Mouse (Mus musculus) kidney, embryonic 14.5 days (tissue): ENCODE results near the gene Thap11. TPM values are rescaled to one million over a fixed set of nuclear protein-coding genes. Genes with fewer than 3 reads are reported as not detected.

ENCODE experiments used
- ATAC-seq: fragments of 200-750 bp; cut with Nextera tagmentation; 2 replicates; pipeline ENCODE4 v1.8.0; 2017; ENCODE audit warnings: moderate number of reproducible peaks, mild to moderate bottlenecking, moderate TSS enrichment, moderate library complexity; ENCODE audit not compliant: low FRiP score, low TSS enrichment
- H3K27ac ChIP-seq: fragments of 300-500 bp; sonication (generic); 2 replicates; pipeline ENCODE4 v1.5.1; 2014; ENCODE audit warnings: low read depth, mild to moderate bottlenecking, low read length, moderate library complexity, mixed read lengths
- H3K27me3 ChIP-seq: fragments of 300-500 bp; sonication (generic); 2 replicates; pipeline ENCODE4 v1.6.1; 2014; ENCODE audit warnings: mild to moderate bottlenecking, low read length; ENCODE audit not compliant: control insufficient read depth, insufficient read depth
- H3K36me3 ChIP-seq: fragments of 300-500 bp; sonication (generic); 2 replicates; pipeline ENCODE4 v1.6.1; 2014; ENCODE audit warnings: low read length, mixed read lengths; ENCODE audit not compliant: control insufficient read depth, insufficient read depth
- H3K4me1 ChIP-seq: fragments of 300-500 bp; sonication (generic); 2 replicates; pipeline ENCODE4 v1.6.1; 2014; ENCODE audit warnings: low read length, mixed read lengths; ENCODE audit not compliant: control insufficient read depth, insufficient read depth
- H3K4me2 ChIP-seq: fragments of 300-500 bp; sonication (generic); replicated peaks from 2 replicates; pipeline ENCODE4 v1.6.1; 2014; ENCODE audit warnings: low read depth, mild to moderate bottlenecking, low read length
- H3K4me3 ChIP-seq: fragments of 300-500 bp; sonication (generic); 2 replicates; pipeline ENCODE4 v1.5.1; 2014; ENCODE audit warnings: mild to moderate bottlenecking, low read length
- H3K9ac ChIP-seq: fragments of 300-500 bp; sonication (generic); 2 replicates; pipeline ENCODE4 v1.6.1; 2014; ENCODE audit warnings: low read depth, mild to moderate bottlenecking, low read length, moderate library complexity
- H3K9me3 ChIP-seq: fragments of 300-500 bp; sonication (generic); 2 replicates; pipeline ENCODE4 v1.6.1; 2016; ENCODE audit warnings: low read length; ENCODE audit not compliant: control insufficient read depth
- WGBS: fragments of 180-500 bp; shearing (Covaris S2); extraction: QIAGEN DNeasy Blood & Tissue Kit; methylation state at CpG from one replicate; pipeline ENCODE4 v1.1.7; 2014; 5-methylcytosine and 5-hydroxymethylcytosine counted together
- polyA plus RNA-seq: library from polyadenylated mRNA; unstranded; fragments of >200 nt; fragmentation: Nextera tagmentation; extraction: Ambion mirVana; gene quantifications from 2 replicates; pipeline ENCODE4 v1.2.1, GENCODE M21; 2014

The Thap11 gene
- polyA plus RNA-seq, 1 experiment from 2014 or later: 65.0 TPM

DNA sequence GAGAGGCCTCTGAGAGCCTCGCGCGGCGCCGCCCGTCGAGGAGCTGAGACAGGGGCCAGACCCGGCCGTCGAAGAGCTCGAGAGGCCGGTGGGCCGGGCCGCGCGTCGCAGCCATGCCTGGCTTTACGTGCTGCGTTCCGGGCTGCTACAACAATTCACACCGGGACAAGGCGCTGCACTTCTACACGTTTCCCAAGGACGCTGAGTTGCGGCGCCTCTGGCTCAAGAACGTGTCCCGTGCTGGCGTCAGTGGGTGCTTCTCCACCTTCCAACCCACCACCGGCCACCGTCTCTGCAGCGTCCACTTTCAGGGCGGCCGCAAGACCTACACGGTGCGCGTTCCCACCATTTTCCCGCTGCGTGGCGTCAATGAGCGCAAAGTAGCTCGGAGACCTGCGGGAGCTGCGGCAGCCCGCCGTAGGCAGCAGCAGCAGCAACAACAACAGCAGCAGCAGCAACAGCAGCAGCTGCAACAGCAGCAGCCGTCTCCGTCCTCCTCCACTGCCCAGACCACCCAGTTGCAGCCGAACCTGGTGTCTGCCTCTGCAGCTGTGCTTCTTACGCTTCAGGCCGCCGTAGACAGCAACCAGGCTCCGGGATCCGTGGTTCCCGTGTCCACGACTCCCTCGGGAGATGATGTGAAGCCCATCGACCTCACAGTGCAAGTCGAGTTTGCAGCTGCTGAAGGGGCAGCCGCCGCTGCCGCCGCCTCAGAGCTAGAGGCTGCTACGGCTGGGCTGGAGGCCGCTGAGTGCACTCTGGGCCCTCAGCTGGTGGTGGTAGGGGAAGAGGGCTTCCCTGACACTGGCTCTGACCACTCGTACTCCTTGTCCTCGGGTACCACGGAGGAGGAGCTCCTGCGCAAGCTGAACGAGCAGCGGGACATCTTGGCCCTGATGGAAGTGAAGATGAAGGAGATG lies 576 bp downstream of the Thap11 start:
- under 1% methylated on average over 67 of the region's 71 CpGs for WGBS
- Histone ChIP-seq H3K9ac (peak overlapping the region; percentile 85), H3K9me3 (no peaks in the 10 kb centered on the region)

DNA sequence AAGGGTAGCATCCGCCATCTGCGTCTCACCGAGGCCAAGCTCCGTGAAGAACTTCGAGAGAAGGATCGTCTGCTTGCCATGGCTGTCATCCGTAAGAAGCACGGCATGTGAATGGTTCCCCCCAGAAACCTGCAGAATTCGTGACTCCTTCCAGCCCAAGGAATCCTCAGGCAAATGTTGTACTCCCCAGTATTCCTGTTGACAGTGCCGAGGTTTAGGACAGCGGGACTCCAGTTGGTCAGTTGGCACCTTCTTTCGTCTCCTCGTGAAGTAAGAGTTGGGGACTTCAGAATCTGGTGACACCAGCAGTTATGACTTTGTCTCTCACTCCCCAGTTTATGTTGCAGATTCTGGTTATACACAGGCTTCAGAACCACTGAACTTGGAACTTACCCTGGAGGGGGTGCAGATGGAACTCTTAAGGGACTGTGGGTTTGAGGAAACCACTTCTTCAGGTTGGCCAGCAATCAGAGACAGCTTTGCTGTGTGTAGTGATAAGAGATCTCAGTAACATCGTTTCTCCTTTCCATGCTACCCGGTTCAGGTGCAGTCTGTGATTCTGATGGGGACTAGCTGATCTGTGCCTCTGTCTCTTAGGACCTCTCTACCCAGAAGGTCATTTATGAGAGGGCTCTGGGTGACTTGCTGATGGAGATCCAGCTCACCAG lies 1.4 kb downstream of the Thap11 start:
- WGBS: 15% methylated on average over 15 of the region's 15 CpGs
- Histone ChIP-seq H3K27ac (no peak overlapping the region), H3K4me2 (peak overlapping the region; percentile 96), H3K36me3 (0 out of 2 replicates have a peak, but pooled peaks cover 3% of the 10 kb centered on the region), H3K9me3 (no peaks in the 10 kb centered on the region), H3K4me3 (peak overlapping the region; percentile 82), H3K4me1 (peaks cover 25% of the 10 kb centered on the region), H3K27me3 (no peaks in the 10 kb centered on the region), H3K9ac (peak overlapping the region; percentile 85)
- ATAC-seq: no peak

More for the DNA sequence above, 576 bp downstream of the Thap11 start:
- Histone ChIP-seq H3K4me2 (peak overlapping the region; percentile 96), H3K4me1 (peaks cover 29% of the 10 kb centered on the region), H3K36me3 (0 out of 2 replicates have a peak, but pooled peaks cover 3% of the 10 kb centered on the region), H3K27ac (peak overlapping the region; percentile 65), H3K27me3 (no peaks in the 10 kb centered on the region), H3K4me3 (peak overlapping the region; percentile 82)
- ATAC-seq: peak; percentile 1; the same call in 1 of the 2 replicates

DNA sequence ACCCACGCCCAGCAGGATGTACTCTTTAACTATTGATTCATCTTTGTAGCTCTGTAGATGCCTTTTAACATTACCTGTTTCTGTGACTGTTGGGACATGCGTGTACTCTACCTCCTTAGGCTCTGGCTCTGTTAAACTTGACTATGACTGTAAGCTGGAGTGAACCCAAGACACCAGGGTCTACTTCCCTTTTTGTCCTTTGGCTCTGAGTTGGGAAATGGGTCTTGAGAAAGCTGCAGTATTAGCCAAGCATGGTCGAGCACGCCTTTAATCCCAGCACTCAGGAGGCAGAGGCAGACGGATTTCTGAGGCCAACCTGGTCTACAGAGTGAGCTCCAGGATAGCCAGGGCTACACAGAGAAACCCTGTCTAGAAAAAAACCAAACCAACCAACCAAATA lies 3.6 kb downstream of the Thap11 start:
- 92% methylated on average over 5 of the region's 5 CpGs for WGBS
- no peak overlapping the region for H3K4me2 ChIP-seq
- no peak for ATAC-seq
- H3K4me3 ChIP-seq: no peak overlapping the region
- H3K27ac ChIP-seq: no peak overlapping the region
- no peaks in the 10 kb centered on the region for H3K27me3 ChIP-seq
- no peak overlapping the region for H3K9ac ChIP-seq
- H3K9me3 ChIP-seq: no peaks in the 10 kb centered on the region
- H3K4me1 ChIP-seq: peaks cover 35% of the 10 kb centered on the region
- peaks cover 3% of the 10 kb centered on the region; the same call in 1 of the 2 replicates for H3K36me3 ChIP-seq

GRCm38 (mm10) chr8:105859314-105859713 lies 4.4 kb downstream of the Thap11 start:
- Histone ChIP-seq H3K36me3 (peaks cover 3% of the 10 kb centered on the region; the same call in 1 of the 2 replicates), H3K4me2 (0 out of 2 replicates have a peak overlapping the region, but pooled peaks have one; percentile 27), H3K4me1 (peaks cover 35% of the 10 kb centered on the region), H3K4me3 (no peak overlapping the region), H3K27me3 (no peaks in the 10 kb centered on the region), H3K9me3 (no peaks in the 10 kb centered on the region), H3K9ac (no peak overlapping the region; the same call in 1 of the 2 replicates), H3K27ac (peak overlapping the region; percentile 63; the same call in 1 of the 2 replicates)
- 67% methylated on average over 5 of the region's 5 CpGs for WGBS
- no peak for ATAC-seq

GRCm38 (mm10) chr8:105860143-105860981 lies 5.4 kb downstream of the Thap11 start, which contains the start of gene Nutf2:
Gene Nutf2 (plus strand): TSS chr8:105860580.
- Histone ChIP-seq H3K4me2 (peak within 1 kb of the TSS; percentile 94), H3K4me3 (peak within 1 kb of the TSS; percentile 98), H3K9ac (peak within 1 kb of the TSS; percentile 97), H3K27ac (peak within 1 kb of the TSS; percentile 85), H3K4me1 (peaks cover 35% of the 10 kb centered on the region), H3K27me3 (no peaks in the 10 kb centered on the region), H3K9me3 (no peaks in the 10 kb centered on the region), H3K36me3 (peaks cover 3% of the 10 kb centered on the region; the same call in 1 of the 2 replicates)
- WGBS: under 1% methylated on average over 59 of the region's 59 CpGs
- peak; percentile 98 for ATAC-seq

GRCm38 (mm10) chr8:105861951-105862350 lies 7.0 kb downstream of the Thap11 start:
- no peak overlapping the region for H3K27ac ChIP-seq
- H3K4me1 ChIP-seq: peaks cover 27% of the 10 kb centered on the region
- peak overlapping the region; percentile 98 for H3K4me3 ChIP-seq
- 25% methylated on average over 1 of the region's 1 CpGs for WGBS
- H3K4me2 ChIP-seq: peak overlapping the region; percentile 94
- no peak for ATAC-seq
- peaks cover 17% of the 10 kb centered on the region for H3K36me3 ChIP-seq
- H3K27me3 ChIP-seq: no peaks in the 10 kb centered on the region
- H3K9ac ChIP-seq: peak overlapping the region; percentile 97
- no peaks in the 10 kb centered on the region for H3K9me3 ChIP-seq

DNA sequence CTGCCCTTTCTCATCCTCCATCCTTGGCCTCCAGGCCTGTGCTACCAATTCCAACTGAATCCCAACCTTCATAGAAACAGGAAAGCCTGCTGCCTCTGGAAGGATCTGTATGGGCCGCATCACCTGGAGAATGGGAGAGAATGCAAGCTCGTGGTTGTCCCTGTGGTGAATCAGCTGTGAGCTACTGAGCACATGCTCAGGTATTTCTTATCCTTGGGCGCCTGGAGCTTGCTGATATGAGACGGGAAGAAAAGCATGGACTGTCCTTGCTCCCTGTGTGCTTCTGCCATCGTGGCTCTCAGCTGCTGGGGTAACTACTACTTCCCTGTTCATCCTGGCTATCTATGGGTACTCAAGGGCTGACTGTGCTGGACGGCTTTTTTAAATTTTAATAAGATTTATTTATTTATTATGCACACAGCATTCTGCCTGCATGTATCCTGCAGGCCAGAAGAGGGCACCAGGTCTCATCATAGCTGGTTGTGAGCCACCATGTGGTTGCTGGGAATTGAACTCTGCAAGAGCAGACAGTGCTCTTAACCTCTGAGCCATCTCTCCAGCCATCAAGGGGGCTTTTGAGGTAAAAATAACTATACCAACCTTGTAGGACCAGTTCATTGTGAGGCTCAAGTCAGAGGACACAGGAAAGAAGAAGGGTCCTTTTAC lies 11.6 kb downstream of the Thap11 start:
- Histone ChIP-seq H3K27ac (no peak overlapping the region), H3K4me1 (peaks cover 11% of the 10 kb centered on the region), H3K9ac (no peak overlapping the region), H3K27me3 (no peaks in the 10 kb centered on the region), H3K4me3 (no peak overlapping the region), H3K36me3 (peaks cover 50% of the 10 kb centered on the region), H3K9me3 (no peaks in the 10 kb centered on the region), H3K4me2 (no peak overlapping the region)
- no peak for ATAC-seq
- 89% methylated on average over 6 of the region's 6 CpGs for WGBS

- Histone ChIP-seq H3K36me3 (peaks cover 73% of the 10 kb centered on the region), H3K27ac (no peak overlapping the region), H3K9ac (no peak overlapping the region), H3K27me3 (no peaks in the 10 kb centered on the region), H3K4me2 (no peak overlapping the region), H3K4me1 (no peaks in the 10 kb centered on the region), H3K4me3 (no peak overlapping the region), H3K9me3 (no peaks in the 10 kb centered on the region)
- 87% methylated on average over 6 of the region's 6 CpGs for WGBS
- ATAC-seq: no peak
Measured at GRCm38 (mm10) chr8:105874301-105874700, 19.4 kb downstream of the Thap11 start.
